In genomic region chr5:140614837-140615236, GRCm38 (mm10) we compare ENCODE assay signal across 1 mouse cellular context.
TF ChIP-seq lines count a peak whose summit lies in the region.

No protein-coding gene starts in this region.

TF ChIP-seq in MEL, 35 proteins besides CTCF, POLR2A, EP300 and RAD21 (continued from another document):
- TF ChIP-seq ZC3H11A (IDR thresholded peaks at IDR 0.05; ENCODE audit: low read depth, low read length): no peak
- TF ChIP-seq HCFC1 (IDR thresholded peaks at IDR 0.05; ENCODE audit: low read depth, low read length): no peak; the same call in 1 of the 2 replicates
- TF ChIP-seq ZKSCAN1 (IDR thresholded peaks at IDR 0.05; ENCODE audit: low read depth, low read length): peak; percentile 96
- TF ChIP-seq JUND (IDR thresholded peaks at IDR 0.05; ENCODE audit: low read depth, low read length): no peak
- TF ChIP-seq USF2 (IDR thresholded peaks at IDR 0.05; ENCODE audit: borderline replicate concordance in 1 of 2, insufficient read depth in 1 of 2, low read depth in 1 of 2, low read length in 2 of 2): no peak
- no peak for TF ChIP-seq MAX (IDR thresholded peaks at IDR 0.05; ENCODE audit: low read length)
- no peak for TF ChIP-seq CHD1 (IDR thresholded peaks at IDR 0.05; ENCODE audit: low read depth, low read length)
- TF ChIP-seq ZNF384 (IDR thresholded peaks at IDR 0.05; ENCODE audit: low read depth, low read length): peak; percentile 76
- TF ChIP-seq USF1 (IDR thresholded peaks at IDR 0.05; ENCODE audit: low read depth, low read length): no peak
- no peak for TF ChIP-seq UBTF (IDR thresholded peaks at IDR 0.05; ENCODE audit: borderline replicate concordance, insufficient read depth, low read depth, low read length)
- TF ChIP-seq GATA1 (IDR thresholded peaks at IDR 0.05; ENCODE audit: low read depth, low read length): peak; percentile 61
- TF ChIP-seq NRF1 (IDR thresholded peaks at IDR 0.05; ENCODE audit: insufficient read depth, low read depth, low read length, poor library complexity, severe bottlenecking): no peak
- TF ChIP-seq ETS1 (IDR thresholded peaks at IDR 0.05; ENCODE audit: low read depth, low read length): peak; percentile 72; the same call in 1 of the 2 replicates
- TF ChIP-seq TCF12 (IDR thresholded peaks at IDR 0.05; ENCODE audit: low read depth, low read length): peak; percentile 69
